ENCODE assay signal across 17 mouse cellular contexts in the genomic region with DNA sequence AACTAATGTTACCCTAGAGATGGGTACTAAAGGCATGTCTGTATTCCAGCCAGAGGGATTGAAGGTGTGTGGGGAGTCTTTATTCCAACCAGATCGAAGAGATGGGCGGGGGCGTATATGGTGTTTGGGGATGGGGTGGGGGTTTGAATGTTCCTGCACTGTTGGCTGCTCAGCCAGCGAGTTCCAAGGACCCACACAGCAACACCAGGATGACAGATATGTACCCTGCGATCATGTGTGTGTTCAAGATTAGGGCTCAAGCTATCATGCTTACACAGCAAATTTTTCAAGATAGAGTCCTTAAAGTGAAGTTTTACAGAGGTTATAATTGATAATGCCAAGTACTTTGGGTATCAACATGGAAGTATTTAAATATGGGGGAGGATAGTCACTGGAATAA.
"Had no signal": no experiment of that assay in that cellular context is flagged by ENCODE, and none has a peak within 500 bp of the region (broad histone marks: within the 10 kb centered on the region; RNA-seq: fewer than 3 reads in every experiment).

No protein-coding gene starts in this region.

- H3K27ac ChIP-seq: kidney, embryonic 15.5 days; lung, embryonic 15.5 days; midbrain, embryonic 15.5 days; neural tube, embryonic 12.5 days; neural tube, embryonic 15.5 days had no signal

- DNase-seq: kidney, adult 2 months; kidney, postnatal 14 days; kidney, postnatal 4 days; lung, adult 18-20 months; lung, postnatal 10 days; lung, postnatal 36 days; retina, postnatal 1 day; thymus, adult 18-20 months; thymus, postnatal 36 days had no signal

- H3K4me2 ChIP-seq: kidney, embryonic 15.5 days; lung, embryonic 15.5 days; midbrain, embryonic 11.5 days; midbrain, embryonic 15.5 days; neural tube, embryonic 12.5 days; neural tube, embryonic 15.5 days had no signal

- H3K4me1 ChIP-seq: kidney, embryonic 15.5 days; lung, embryonic 15.5 days; midbrain, embryonic 15.5 days; neural tube, embryonic 12.5 days; neural tube, embryonic 15.5 days had no signal

- H3K9ac ChIP-seq: kidney, embryonic 15.5 days; lung, embryonic 15.5 days; midbrain, embryonic 15.5 days; neural tube, embryonic 12.5 days; neural tube, embryonic 15.5 days had no signal

- ATAC-seq: intestine, postnatal 0 days; midbrain, embryonic 15.5 days had no signal

- H3K27me3 ChIP-seq: kidney, embryonic 15.5 days; lung, embryonic 15.5 days; megakaryocyte, embryonic 14.5 days; midbrain, embryonic 15.5 days; neural tube, embryonic 12.5 days; neural tube, embryonic 15.5 days had no signal

- H3K36me3 ChIP-seq: midbrain, embryonic 15.5 days; neural tube, embryonic 12.5 days; neural tube, embryonic 15.5 days had no signal

- H3K4me3 ChIP-seq: kidney, embryonic 15.5 days; lung, embryonic 15.5 days; megakaryocyte, embryonic 14.5 days; midbrain, embryonic 15.5 days; neural tube, embryonic 12.5 days; neural tube, embryonic 15.5 days had no signal

- H3K9me3 ChIP-seq: kidney, embryonic 15.5 days; lung, embryonic 15.5 days; megakaryocyte, embryonic 14.5 days; midbrain, embryonic 15.5 days; neural tube, embryonic 12.5 days; neural tube, embryonic 15.5 days had no signal
